Mouse (Mus musculus) c-Kit-negative CD71-positive TER-119-positive erythroid progenitor cells, embryonic 14.5 days (primary cell): ENCODE results near the gene Mt2.

Experiments
- DNase-seq: peaks from one replicate; pipeline ENCODE4 v3.0.0-alpha.2; 2013; ENCODE audit warnings: low read depth, low spot score

Mt2 gene

GRCm38 (mm10) chr8:94172809-94173732, 607 bp downstream of the Mt2 start:
- DNase-seq, result no peak

- no peak for DNase-seq
Measured at GRCm38 (mm10) chr8:94173848-94174403, 1.5 kb downstream of the Mt2 start.

GRCm38 (mm10) chr8:94174619-94175213, 2.3 kb downstream of the Mt2 start:
- no peak for DNase-seq

- DNase-seq, result no peak
Measured at GRCm38 (mm10) chr8:94177716-94178390, 5.4 kb downstream of the Mt2 start.

DNA sequence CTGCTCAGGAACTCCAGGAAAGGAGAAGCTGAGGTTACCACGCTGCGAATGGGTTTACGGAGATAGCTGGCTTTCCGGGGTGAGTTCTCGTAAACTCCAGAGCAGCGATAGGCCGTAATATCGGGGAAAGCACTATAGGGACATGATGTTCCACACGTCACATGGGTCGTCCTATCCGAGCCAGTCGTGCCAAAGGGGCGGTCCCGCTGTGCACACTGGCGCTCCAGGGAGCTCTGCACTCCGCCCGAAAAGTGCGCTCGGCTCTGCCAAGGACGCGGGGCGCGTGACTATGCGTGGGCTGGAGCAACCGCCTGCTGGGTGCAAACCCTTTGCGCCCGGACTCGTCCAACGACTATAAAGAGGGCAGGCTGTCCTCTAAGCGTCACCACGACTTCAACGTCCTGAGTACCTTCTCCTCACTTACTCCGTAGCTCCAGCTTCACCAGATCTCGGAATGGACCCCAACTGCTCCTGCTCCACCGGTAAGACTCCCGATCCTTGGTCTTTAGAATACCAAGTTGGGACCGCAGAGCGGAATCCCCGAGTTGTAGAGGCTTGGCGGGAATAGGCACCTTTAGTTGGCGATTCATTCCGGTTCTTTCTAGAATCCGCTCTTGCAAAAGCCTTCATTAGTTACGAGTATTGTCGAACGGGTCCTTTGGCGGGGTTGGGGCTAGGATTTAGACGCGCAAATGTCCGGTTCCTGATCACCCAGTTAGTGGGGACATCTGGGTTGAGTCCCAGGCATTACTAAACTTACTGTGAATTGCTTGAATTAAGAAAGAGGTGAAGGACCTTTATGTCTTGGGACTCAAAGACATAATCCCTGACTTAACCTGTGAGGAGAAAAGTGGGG, 6.6 kb downstream of the Mt2 start, which contains the start of gene Mt1:
Mt1 (plus strand) TSS at position 226 of the 856 bp plus-strand sequence.
- peak; percentile 98 for DNase-seq

DNA sequence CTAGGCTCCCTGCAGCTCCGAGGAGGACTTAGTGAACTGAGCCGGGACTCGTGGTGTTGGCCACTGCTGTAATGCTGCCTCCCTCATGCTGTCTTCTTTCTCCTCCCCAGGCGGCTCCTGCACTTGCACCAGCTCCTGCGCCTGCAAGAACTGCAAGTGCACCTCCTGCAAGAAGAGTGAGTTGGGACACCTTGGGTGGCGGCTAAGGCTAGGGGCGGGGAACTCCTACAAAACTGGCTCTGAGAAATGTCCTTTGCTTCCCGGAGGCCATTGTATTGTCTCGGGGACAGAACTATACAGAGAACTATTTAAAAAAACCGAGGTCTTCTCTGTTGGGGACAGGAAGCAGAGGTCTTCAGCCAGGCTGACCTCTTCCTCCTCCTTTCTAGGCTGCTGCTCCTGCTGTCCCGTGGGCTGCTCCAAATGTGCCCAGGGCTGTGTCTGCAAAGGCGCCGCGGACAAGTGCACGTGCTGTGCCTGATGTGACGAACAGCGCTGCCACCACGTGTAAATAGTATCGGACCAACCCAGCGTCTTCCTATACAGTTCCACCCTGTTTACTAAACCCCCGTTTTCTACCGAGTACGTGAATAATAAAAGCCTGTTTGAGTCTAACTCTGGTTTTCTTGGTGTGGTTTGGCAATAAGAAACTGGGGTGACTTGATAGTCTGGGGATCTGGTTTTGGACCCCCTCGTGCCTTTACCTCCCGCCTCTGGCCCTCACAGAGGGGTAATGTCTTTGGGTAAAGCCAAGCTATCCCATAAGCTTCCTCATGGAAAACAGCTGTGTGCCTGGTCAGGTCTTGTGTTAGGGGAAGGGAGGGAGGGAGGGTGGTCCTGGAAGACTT, 7.5 kb downstream of the Mt2 start:
- DNase-seq, result no peak

DNA sequence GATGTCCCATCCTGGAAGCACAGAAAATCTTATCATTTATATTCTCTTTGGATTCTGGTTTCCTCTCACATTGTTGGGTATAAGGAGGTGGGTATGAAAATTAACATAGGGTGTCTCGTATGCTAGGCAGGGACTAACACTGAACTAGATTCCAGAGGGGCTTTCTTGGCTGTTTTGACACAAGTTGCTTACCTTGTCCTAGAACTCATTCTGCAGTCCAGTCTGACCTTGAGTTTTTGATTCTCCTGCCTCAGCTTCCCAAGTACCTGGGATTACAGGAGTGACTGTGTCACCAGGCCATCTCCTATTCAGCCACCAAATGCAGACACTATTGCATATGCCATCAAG, 8.1 kb downstream of the Mt2 start:
- no peak for DNase-seq

DNA sequence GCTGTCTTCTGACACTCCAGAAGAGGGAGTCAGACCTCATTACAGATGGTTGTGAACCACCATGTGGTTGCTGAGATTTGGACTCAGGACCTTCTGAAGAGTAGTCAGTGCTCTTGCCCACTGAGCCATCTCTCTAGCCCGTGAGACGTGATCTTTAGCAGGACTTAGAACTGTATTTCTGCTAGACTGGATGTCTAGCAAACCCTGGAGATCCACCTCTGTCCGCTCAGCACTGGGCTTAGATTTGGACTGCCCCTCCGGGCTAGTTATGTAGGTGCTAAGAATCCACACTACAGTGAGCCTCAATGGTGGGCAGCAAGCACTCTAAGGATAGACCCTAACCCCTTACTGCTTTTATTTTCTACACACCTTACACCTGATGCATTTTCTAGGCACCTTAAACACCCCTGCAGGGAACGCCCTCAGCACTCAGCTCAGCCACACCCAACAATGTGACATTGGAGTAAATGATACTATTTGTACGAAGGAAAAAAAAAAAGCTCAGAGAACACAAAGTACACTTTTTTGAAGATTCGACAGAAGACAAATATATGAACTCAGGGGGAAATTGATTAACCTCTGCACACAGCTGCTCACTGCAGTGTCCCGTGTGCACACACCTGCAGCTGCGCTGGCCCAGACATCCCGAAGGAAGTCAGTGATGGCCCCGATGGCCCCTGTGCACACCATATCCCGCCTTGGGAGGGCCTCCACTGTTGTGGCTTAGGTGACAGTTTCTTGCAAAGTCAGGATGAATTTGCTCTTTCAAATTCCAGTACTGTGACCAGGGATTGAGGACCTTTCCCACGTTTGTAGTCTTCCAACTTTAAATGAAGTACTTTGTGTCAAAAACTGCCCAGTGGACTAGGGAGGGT, 9.8 kb downstream of the Mt2 start:
- DNase-seq, result no peak

GRCm38 (mm10) chr8:94183117-94183516, 10.7 kb downstream of the Mt2 start:
- DNase-seq, result peak; percentile 85

GRCm38 (mm10) chr8:94184357-94184843, 11.9 kb downstream of the Mt2 start:
- DNase-seq, result no peak

- no peak for DNase-seq
Measured at GRCm38 (mm10) chr8:94185791-94186190, 13.3 kb downstream of the Mt2 start.

DNA sequence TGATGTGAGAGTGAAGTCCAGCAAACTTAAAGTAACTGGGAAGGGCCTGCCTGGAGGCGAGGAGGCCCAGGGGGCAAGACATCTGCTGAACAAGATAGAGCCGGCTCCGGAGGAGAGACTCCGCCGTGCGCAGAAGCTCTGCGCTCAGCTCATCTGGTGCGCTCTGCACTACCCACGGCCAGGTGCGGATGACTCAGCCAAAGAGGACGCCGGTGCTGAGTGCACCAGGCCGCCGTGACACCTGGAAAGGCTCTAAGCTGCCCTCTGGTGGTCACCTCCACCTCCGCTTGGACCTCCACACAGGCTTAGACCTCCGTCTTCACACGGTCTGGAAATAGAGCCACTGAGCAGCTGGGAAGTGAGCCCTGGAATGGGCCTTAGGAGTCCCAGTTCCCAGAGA, 14.1 kb downstream of the Mt2 start:
- peak; percentile 83 for DNase-seq

GRCm38 (mm10) chr8:94187290-94188002, 15.0 kb downstream of the Mt2 start:
- no peak for DNase-seq

DNA sequence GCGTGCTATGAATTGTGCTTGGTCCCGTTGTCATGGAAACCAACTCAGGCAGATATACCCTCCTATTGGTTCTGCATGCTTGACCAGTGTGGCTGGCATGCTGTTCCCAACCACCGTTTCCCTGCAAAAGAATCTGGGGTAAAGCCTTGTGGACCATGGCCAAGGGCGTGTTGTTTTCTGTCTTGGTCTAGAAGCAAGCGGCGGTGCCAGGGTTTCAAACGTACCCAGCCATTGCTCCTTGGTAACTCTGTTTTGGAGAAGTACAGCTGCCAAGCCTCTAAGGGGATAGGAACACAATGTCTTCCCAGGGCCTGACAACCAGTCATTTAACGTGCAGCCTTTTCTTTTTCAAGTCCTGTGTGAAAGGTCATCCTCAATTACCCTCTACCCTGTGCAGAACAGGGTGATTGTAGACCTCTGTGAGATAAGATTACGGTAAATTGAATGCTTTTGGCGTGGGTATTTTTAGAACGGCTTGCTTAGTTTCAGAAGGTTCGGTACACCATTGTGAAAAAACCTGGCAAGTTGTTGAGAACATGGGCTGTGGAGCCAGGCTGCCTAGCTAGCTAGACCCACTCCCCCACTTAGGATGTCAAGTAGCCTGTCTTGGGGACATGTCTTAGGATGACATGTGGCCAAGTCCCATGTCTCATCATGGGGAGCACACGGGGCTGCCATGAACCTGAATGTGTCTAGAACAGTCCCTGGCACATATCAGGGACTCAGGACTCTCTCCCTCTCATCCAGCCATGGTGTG, 17.0 kb downstream of the Mt2 start:
- no peak for DNase-seq

DNA sequence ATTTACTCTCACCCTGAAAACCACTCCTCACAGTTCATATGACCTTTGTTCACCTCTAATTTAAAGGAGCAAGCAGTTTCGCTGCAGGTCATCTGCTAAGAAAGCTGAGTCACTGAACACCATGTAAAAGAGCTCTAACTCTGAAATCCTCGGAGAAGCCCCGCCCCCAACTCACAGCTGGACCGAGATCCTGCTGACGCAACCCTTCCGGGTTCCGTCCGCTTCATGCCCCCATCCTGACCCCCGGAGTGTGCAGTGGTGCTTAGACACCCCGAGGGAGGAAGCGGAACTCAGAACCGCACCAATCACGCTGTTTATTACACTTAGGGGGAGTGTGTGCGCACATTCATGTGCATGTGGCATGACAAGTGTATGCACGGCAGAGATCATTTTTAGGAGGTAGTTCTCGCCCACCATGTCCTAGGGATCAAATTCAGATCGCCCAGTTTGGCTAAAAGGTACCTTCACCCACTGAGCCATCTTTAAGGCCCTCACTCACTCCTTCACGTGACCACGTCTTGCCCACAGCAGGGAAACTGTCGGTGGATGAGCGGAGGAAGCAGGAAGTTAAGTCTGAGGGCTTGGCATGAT, 18.7 kb downstream of the Mt2 start:
- no peak for DNase-seq

DNA sequence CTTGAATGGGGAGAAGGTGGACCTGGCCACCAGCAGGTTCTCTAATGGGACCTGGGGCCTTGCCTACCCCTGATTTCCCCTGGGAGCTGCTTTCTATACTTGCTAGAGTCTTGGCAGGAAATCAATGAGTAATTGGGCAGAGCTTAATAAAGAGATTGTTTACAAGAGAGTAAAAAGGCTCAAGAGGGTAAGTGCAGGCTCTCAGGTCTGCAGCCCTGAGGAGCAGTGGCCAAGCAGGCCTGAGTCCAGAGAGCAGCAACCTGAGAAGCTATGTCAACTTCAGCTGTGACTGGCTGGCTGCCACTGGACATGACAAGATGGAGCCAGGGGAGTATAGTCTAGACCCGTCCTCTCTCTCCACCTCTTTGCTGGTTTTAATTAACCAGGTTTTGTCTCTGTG, 20.5 kb downstream of the Mt2 start:
- DNase-seq, result no peak

- DNase-seq, result no peak
Measured at GRCm38 (mm10) chr8:94194591-94195223, 22.2 kb downstream of the Mt2 start.
